Mouse (Mus musculus) adrenal gland (tissue): ENCODE measurements around the gene Zkscan5.
"Not testable (repeated sequence)": the region's sequence is repeated elsewhere in the genome, so short reads cannot be mapped to it uniquely, and the experiment has no call there.

Experiments used
- intact Hi-C: fragments of 180-260 bp; cut with DNase I; formaldehyde crosslinking; loops from one replicate; pipeline ENCODE4 v1.15.1; 2025

The Zkscan5 gene

GRCm38 (mm10) chr5:145212216-145212615, 7.9 kb downstream of the Zkscan5 start:
- intact Hi-C loops = loop anchor here (10.0 kb wide), 1 partner anchor 153 kb away; no protein-coding TSS in a partner anchor

DNA sequence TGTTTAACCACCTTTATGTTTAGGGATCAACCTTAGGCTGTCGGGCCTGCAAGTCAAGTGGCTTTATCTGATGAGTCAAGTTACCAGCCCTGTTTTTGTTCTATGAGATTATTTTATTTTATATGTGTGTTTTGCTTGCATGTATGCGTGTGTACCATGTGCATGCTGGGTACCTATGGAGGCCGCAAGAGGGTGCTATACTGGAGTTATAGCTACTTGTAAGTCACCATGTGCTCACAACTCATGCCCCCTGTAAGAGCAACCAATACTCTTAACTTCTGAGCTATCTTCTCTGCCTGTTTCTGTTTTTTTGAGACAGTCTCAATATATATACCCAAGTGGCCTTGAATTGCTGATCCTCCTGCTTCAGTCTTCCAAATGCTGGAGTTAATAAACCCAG, 9.1 kb downstream of the Zkscan5 start:
- intact Hi-C loops = loop anchor here (10.0 kb wide), 1 partner anchor 151 kb away; no protein-coding TSS in a partner anchor

- intact Hi-C loops = loop anchor here (10.0 kb wide), 1 partner anchor 150 kb away; no protein-coding TSS in a partner anchor
These were observed 10.3 kb downstream of the Zkscan5 start for GRCm38 (mm10) chr5:145214679-145215078.

DNA sequence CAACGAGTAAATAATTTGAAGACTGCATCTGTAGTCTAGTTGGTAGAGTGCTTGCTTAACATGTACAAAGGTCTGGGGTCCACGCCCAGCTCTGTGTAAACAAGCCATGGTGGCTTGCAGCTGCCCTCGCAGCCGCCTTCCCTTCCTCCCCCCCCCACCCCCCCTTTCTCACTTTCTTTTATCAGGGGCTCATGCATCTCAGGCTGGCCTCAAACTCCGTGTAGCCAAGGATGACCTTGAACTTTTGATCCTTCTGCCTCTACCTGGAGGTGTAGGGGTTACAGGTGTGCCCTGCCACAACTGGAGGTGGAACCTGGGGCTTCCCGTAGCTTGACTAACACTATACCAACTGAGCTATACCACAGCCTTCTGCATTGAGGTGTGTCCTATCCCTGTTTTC, 13.4 kb downstream of the Zkscan5 start:
- intact Hi-C loops = loop anchor here (10.0 kb wide), 1 partner anchor 147 kb away; no protein-coding TSS in a partner anchor

GRCm38 (mm10) chr5:145218206-145218605, 13.8 kb downstream of the Zkscan5 start:
- intact Hi-C loops = loop anchor here (10.0 kb wide), 1 partner anchor 147 kb away; no protein-coding TSS in a partner anchor

DNA sequence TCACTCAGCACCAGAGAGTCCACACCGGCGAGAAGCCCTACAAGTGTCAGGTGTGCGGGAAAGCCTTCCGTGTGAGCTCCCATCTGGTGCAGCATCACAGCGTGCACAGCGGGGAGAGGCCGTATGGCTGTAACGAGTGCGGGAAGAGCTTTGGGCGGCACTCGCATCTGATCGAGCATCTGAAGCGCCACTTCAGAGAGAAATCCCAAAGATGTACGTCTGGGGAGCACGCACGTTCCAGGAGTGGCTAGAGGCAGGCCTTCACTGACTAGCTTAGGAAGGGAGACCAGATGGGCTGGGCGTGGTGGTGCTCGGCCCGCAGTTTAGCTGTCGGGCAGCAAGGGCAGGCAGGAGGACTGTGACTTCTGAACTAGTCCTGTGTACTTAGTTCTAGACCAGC, 14.3 kb downstream of the Zkscan5 start:
- intact Hi-C loops = loop anchor here (10.0 kb wide), 1 partner anchor 146 kb away; no protein-coding TSS in a partner anchor

DNA sequence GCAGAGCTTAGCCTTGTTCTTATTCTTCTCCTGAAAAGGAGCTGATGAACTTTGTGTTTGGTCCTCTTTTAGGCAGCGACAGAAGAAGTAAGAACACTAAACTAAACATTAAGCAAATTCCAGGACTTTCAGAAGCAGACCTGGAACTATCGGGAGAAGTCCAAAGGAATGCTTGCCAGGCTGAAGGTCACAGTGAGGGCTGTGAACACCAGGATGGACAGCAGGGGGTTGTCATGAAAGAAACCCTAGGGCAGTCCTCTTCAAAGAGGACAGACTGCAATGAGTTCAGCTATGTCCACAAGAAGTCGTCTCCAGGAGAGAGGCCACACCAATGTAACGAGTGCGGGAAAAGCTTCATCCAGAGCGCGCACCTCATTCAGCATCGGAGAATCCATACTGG, 15.6 kb downstream of the Zkscan5 start:
- intact Hi-C loops = loop anchor here (10.0 kb wide), 1 partner anchor 145 kb away; no protein-coding TSS in a partner anchor

- intact Hi-C loops = no loop called here
These were observed 18.5 kb downstream of the Zkscan5 start for GRCm38 (mm10) chr5:145222840-145223239.

GRCm38 (mm10) chr5:145223395-145223794, 19.0 kb downstream of the Zkscan5 start:
- intact Hi-C loops = no loop called here

GRCm38 (mm10) chr5:145226453-145226852, 22.1 kb downstream of the Zkscan5 start:
- intact Hi-C loops = no loop called here

DNA sequence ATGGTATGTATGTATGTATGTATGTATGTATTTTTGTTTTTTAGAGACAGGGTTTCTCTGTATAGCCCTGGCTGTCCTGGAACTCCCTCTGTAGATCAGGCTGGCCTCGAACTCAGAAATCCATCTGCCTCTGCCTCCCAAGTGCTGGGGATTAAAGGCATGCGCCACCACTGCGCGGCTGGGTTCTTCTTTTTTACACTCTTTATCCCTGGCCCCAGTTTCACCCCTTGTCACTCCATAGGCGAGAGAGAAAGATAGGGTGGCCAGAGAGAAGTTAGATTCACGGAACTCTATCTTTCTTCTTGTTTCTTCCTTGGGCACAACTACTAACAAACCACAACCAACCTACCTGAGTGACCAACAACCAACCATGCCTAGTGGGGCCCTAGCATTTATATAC, 24.9 kb downstream of the Zkscan5 start:
- intact Hi-C loops = not testable (repeated sequence)

GRCm38 (mm10) chr5:145230641-145231040, 26.3 kb downstream of the Zkscan5 start:
- intact Hi-C loops = loop anchor here (5.0 kb wide), 1 partner anchor 52 kb away; the partner anchor contains the start of gene Zscan25

DNA sequence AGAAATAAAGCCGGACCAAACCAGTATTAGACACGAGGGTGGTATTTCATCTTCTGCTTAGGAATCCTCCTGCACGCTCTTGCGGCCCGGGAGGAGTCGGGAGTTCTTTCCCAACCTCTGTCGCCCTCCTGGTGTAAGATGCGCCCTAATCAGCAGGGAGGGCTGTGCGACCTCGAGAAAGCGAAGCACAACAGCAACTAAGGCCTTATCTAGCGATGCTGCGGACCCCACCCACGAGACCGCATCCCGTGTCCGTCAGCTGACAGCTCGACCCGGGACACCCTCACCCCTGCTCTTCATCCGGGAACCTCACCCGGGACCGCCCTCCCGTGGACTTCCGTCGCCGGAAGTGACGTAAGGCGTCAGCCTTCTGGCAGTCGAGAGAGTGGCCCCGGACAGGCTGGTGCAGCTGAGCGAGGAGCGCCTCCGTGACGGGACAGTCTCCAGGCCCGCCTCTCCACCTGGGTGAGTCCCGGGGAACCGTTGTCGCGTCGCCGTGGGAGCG, 27.1 kb downstream of the Zkscan5 start, which contains the start of gene Zfp655:
Gene Zfp655 (plus strand): TSS at position 349 of the 505 bp plus-strand sequence.
- intact Hi-C loops = loop anchor here (5.0 kb wide), 1 partner anchor 51 kb away; the partner anchor contains the start of gene Zscan25

DNA sequence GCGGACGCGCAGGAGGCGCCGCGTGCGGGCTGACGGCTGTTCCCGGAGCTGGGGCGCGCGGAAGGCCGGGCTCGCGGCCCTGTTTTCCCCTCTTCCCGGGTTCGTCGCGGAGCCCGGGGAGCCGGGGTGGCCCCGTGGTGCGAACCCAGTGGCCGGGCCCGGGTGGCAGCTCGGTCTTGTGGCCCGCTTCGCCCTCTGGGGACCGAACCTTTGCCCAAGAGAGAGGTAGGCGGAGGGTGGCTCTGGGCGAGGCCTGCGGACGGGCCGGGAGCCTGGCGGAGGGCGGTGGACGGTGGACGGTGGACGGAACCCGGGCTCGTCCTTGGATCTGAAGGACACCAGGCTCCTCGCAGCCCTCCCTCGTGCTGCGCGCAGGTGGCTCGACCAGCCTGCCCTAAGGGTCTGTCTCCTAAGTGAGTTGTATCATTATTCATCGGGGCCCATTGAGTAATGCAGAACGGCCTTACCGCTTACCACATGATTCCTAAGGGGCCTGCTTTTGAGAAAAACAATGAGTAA, 27.6 kb downstream of the Zkscan5 start:
- intact Hi-C loops = loop anchor here (5.0 kb wide), 1 partner anchor 50 kb away; the partner anchor contains the start of gene Zscan25

- intact Hi-C loops = loop anchor here (5.0 kb wide), 1 partner anchor 48 kb away; the partner anchor contains the start of gene Zscan25
These were observed 30.3 kb downstream of the Zkscan5 start for GRCm38 (mm10) chr5:145234636-145235035.

GRCm38 (mm10) chr5:145249520-145249919, 45.2 kb downstream of the Zkscan5 start:
- intact Hi-C loops = no loop called here
